Mouse (Mus musculus): ENCODE measurements around the gene Slc11a2.

DNA sequence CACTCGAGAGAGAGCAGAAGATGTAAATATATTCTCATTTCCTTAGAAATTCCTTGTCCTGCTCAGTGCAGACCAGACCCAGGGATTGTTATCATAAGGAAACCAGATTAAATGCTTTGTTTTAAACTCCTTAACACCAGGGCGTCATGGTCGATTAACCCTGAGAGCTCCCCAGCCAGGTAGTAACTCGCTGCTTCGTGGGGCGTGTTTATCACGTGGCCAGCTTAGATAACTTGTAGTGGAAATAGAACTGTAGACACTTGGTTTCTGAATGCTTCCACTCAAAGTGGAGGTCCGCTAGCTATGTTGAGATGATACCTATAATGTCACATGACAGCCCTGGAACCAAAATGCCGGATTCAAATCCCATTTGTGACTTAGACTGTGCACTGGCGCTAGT, 45.2 kb upstream of the Slc11a2 start:
- TF ChIP-seq CTCF (IDR thresholded peaks at IDR 0.05; ENCODE audit: low read depth) (no peak), EP300 (IDR thresholded peaks at IDR 0.05; ENCODE audit: low read depth) (no peak)

Measured in liver, postnatal 0 days (tissue).